Mouse (Mus musculus): Measurements from ENCODE around the gene Ntpcr. TPM values are rescaled to one million over a fixed set of nuclear protein-coding genes. Genes with fewer than 3 reads are reported as not detected.

Ntpcr gene
- polyA plus RNA-seq, 1 experiment from 2014 or later: 32.2 TPM

- peak; percentile 74 for DNase-seq (ENCODE audit: low spot score)
These were observed 4.5 kb upstream of the Ntpcr start for GRCm38 (mm10) chr8:125725037-125725820.

DNA sequence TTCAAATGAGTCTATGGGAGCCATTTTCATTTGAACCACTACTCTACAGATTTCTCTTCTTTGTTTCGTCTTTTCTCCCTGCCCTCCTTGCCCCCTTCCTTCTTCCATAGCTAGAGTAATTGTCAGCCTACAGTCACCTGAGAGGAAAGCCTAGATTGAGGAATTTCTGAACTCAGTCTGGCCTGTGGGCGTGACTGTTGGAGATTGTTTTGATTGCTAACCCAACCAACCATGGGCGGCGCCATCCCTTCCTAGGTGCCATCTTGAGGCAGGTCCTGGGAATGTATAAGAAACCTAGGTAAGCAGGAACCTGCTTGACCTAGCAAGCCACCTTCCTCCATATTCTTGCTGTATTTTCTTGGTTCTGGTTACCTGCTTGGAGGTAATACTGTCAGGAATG, 3.6 kb upstream of the Ntpcr start:
- no peak for DNase-seq (ENCODE audit: low spot score)

GRCm38 (mm10) chr8:125726986-125727385, 2.8 kb upstream of the Ntpcr start:
- DNase-seq (ENCODE audit: low spot score): no peak

DNA sequence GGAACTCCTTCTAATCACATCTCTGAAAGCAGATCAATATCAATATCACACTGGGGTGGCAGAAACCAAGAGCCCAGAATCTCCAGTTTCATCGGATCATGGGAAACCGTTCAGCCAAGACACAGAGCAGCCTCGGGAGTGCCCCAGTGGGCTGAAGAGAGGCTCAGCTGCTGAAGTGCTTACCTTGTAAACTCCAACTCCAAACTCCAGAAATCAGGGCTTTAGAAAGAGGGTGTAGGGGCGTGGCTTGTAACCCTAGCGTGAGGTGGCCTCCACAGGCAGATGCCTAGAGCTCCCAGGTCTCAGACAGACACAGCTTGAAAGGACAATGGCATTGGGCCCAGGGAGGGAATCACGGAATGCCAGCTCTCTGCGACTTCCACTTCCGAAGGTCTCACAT, 2.0 kb upstream of the Ntpcr start:
- no peak for DNase-seq (ENCODE audit: low spot score)

GRCm38 (mm10) chr8:125733964-125734956, 4.5 kb downstream of the Ntpcr start:
- peak; percentile 78 for DNase-seq (ENCODE audit: low spot score)

DNA sequence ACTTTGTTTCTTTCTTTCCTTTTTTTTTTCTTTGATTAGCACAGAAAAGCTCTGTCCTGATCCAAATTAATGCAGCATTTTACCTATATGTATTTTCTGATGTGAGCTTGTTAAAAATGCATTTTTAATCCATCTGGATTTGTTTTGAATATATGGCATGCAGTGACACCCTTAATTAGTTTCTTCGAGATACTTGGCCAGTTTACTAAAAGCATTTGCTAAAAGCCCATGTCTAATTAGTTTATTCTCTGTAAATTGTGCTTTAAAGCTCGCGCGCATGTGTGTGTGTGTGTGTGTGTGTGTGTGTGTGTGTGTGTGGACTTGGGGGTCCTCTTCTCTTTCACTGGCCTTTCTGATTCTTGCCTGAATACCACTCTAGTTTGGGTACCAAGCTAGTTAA, 9.2 kb downstream of the Ntpcr start:
- no peak for DNase-seq (ENCODE audit: low spot score)

- DNase-seq (ENCODE audit: low spot score): no peak
These were observed 10.9 kb downstream of the Ntpcr start for GRCm38 (mm10) chr8:125740655-125741054.

- peak; percentile 25 for DNase-seq (ENCODE audit: low spot score)
These were observed 11.6 kb downstream of the Ntpcr start for GRCm38 (mm10) chr8:125741377-125741776.

DNA sequence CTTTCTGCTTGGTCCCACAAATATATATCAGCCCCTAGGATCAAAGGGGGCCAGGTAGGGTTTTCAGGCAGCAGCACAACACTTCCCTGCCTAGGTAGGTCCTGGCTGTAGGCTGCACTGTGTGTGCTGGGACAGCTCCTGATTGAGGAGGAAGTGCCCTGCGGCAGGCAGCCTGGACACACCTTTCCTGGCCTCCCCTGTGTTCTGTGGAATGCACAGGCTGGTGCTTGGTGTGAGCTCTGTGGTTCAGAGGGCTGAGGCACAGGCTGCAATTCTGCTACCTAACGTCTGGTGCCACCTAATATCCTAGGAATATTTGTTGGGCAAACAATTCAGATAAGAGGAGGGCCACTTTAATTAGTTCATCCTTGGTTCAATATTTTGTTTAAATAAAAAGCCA, 12.1 kb downstream of the Ntpcr start:
- DNase-seq (ENCODE audit: low spot score): no peak

DNA sequence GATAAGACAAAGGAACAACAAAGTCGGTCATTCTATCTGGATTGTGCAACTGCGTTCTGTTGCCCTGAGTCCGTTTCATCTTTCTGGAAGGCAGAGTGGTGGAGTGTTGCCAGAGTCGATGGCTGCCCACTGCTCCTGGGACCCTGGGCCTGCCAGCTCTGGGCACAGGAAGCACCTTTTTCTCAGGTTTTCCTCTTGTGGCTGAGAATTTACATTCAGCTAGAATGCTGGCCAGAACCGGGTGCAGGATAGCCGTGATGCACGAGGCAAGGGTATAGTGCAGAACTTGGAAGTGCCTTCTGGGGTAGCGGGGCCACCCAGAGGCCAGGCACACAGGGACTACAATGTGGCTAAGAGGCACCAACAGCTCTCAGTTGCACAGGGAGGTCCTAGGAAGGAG, 12.6 kb downstream of the Ntpcr start:
- no peak for DNase-seq (ENCODE audit: low spot score)

GRCm38 (mm10) chr8:125744914-125745576, 15.3 kb downstream of the Ntpcr start:
- no peak for DNase-seq (ENCODE audit: low spot score)

DNA sequence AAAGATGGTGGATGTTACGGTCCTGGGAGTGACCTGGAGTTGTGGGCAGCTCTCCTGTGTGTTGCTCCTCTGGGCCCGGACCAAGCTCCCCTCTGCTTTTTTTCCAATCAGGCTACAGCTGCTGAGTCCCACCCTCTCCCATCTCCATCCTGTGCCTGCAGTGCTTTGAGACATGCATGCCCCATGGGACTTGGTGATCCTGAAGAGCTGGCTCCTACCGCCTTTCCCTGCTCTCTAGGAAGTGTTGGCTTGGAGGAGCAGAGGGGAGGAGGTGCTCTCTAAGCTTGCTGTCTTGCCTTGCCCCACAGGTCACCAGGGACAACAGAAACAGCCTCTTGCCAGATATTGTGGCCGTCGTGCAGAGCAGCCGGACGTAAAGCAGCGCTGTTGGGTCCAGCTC, 17.6 kb downstream of the Ntpcr start:
- no peak for DNase-seq (ENCODE audit: low spot score)

- DNase-seq (ENCODE audit: low spot score): no peak
These were observed 21.1 kb downstream of the Ntpcr start for GRCm38 (mm10) chr8:125750846-125751245.

DNA sequence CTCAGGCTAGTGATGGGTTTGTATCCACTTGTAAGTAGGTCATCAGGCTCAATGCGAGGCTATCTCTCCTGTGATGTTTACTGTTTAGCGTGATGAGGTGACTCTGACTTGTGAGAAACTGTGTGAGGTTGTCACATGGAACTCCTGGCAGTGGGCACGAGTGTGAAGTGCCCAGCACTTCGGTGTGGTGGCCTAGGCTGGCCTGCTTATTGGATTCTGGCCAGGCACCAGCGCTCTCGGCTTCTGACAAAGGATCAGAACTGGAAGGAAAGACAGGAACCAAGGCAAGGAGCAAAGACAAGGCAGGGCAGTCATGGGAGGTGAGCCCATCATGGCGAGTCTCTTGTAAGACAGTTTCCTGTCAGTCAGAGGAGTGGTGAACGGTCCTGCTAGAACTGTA, 26.1 kb downstream of the Ntpcr start:
- no peak for DNase-seq (ENCODE audit: low spot score)

DNA sequence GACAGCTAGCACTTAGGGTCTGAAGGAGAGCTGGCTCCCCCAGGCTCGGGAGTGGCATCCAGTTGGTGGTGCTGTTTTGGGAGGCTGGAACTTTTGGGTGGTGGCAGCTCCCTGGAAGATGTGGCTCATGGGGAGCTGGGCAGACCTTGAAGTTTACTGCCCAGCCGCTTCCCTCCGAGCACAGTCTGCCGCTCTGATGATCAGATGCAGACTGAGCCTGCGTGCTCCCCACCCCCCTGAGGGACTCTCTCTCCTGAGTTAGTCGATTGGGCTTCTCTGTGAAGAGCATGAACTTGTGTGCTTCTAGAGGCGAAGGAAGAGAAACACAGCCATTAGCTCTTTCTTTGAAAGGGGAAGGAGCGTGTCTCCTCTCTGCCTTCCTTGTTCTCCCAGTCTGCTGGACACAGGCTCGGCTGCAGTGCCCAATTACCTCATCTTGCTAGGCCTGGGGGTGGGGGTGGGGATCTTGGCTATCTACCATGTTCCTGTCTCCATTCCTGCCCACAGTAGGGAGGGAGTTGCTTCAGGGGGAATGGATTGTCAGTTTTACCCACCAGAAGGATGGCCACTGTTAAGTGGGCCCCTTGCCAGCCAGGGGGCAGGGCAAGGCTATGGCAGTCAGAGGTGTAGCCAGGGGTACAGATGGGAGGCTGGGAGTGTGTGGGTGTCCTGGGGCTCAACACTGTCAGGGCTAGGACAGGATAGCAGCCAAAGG, 26.8 kb downstream of the Ntpcr start:
- DNase-seq (ENCODE audit: low spot score): no peak

DNA sequence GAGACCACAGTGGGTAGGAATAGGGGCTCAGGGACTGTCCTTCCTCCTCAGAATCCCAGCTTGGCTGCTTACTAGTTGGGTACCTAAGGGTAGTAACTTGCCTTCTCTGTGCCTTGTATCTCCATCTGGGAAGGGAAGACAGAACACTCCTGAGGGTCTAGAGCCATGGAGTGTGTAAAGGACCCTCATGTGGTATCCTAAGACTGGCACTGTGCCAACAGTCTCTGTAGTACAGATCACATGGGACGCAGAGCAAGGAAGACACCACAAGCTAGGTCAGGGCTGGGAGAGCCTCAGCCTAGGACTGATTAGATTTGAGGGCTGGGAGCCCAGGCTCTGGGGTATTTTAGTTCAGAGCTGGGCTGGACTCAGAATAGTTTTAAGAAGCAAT, 27.3 kb downstream of the Ntpcr start:
- DNase-seq (ENCODE audit: low spot score): no peak

DNA sequence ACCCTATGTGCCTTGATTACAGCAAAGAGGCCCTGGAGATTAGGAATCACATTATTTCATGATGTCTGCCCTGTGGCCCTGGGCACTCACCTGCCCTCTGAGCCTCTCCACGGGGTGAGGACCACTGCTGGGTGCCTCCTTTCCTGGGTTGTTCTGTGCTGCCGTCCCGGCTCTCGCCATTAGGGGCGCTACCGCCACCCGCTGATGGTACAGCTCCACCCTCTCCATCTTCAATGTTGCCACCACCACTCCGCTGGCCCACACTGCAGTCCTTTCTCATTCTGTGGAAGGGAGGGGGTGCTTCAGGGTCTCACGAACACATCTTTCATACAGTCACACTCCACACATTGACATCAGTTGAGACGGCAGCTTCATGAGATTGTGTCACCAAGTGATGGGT, 29.3 kb downstream of the Ntpcr start:
- peak; percentile 44 for DNase-seq (ENCODE audit: low spot score)

- DNase-seq (ENCODE audit: low spot score): no peak
These were observed 33.5 kb downstream of the Ntpcr start for GRCm38 (mm10) chr8:125763066-125763786.

GRCm38 (mm10) chr8:125768079-125768478, 38.3 kb downstream of the Ntpcr start:
- DNase-seq (ENCODE audit: low spot score): no peak

- no peak for DNase-seq (ENCODE audit: low spot score)
These were observed 42.5 kb downstream of the Ntpcr start for GRCm38 (mm10) chr8:125772300-125772699.
